Mouse (Mus musculus): Measurements from ENCODE around the gene Phyhd1.

The Phyhd1 gene

GRCm38 (mm10) chr2:30256616-30257350 lies 9.2 kb upstream of the Phyhd1 start:
- DNase-seq (ENCODE audit: low read depth, low spot score), result no peak

- no peak for DNase-seq (ENCODE audit: low read depth, low spot score)
These were observed 8.1 kb upstream of the Phyhd1 start for GRCm38 (mm10) chr2:30257699-30258460.

- DNase-seq (ENCODE audit: low read depth, low spot score), result peak; percentile 39
These were observed 7.4 kb upstream of the Phyhd1 start for GRCm38 (mm10) chr2:30258600-30258999.

GRCm38 (mm10) chr2:30259131-30260064 lies 6.6 kb upstream of the Phyhd1 start:
- DNase-seq (ENCODE audit: low read depth, low spot score), result no peak

GRCm38 (mm10) chr2:30261064-30261736 lies 4.8 kb upstream of the Phyhd1 start:
- DNase-seq (ENCODE audit: low read depth, low spot score), result peak; percentile 55

GRCm38 (mm10) chr2:30261921-30262839 lies 3.8 kb upstream of the Phyhd1 start:
- DNase-seq (ENCODE audit: low read depth, low spot score), result no peak

- no peak for DNase-seq (ENCODE audit: low read depth, low spot score)
These were observed 3.1 kb upstream of the Phyhd1 start for GRCm38 (mm10) chr2:30262840-30263441.

GRCm38 (mm10) chr2:30263811-30264210 lies 2.2 kb upstream of the Phyhd1 start:
- DNase-seq (ENCODE audit: low read depth, low spot score), result no peak

- no peak for DNase-seq (ENCODE audit: low read depth, low spot score)
These were observed 1.1 kb upstream of the Phyhd1 start for GRCm38 (mm10) chr2:30264671-30265519.

- DNase-seq (ENCODE audit: low read depth, low spot score), result peak; percentile 86
These were observed 464 bp downstream of the Phyhd1 start for GRCm38 (mm10) chr2:30266392-30266941.

- no peak for DNase-seq (ENCODE audit: low read depth, low spot score)
These were observed 1.5 kb downstream of the Phyhd1 start for GRCm38 (mm10) chr2:30267466-30267865.

- DNase-seq (ENCODE audit: low read depth, low spot score), result no peak
These were observed 2.4 kb downstream of the Phyhd1 start for GRCm38 (mm10) chr2:30268371-30268770.

- DNase-seq (ENCODE audit: low read depth, low spot score), result no peak
These were observed 3.4 kb downstream of the Phyhd1 start for GRCm38 (mm10) chr2:30269241-30269990.

- DNase-seq (ENCODE audit: low read depth, low spot score), result peak; percentile 78
These were observed 4.1 kb downstream of the Phyhd1 start for GRCm38 (mm10) chr2:30270134-30270533.

- DNase-seq (ENCODE audit: low read depth, low spot score), result no peak
These were observed 14.7 kb downstream of the Phyhd1 start, which contains the start of gene Gm28038 for GRCm38 (mm10) chr2:30280743-30281142. TSS of gene Gm28038 (plus strand) at chr2:30281043.

GRCm38 (mm10) chr2:30281651-30282050 lies 15.6 kb downstream of the Phyhd1 start:
- no peak for DNase-seq (ENCODE audit: low read depth, low spot score)

- DNase-seq (ENCODE audit: low read depth, low spot score), result no peak
These were observed 17.2 kb downstream of the Phyhd1 start for GRCm38 (mm10) chr2:30283193-30283592.

- no peak for DNase-seq (ENCODE audit: low read depth, low spot score)
These were observed 19.0 kb downstream of the Phyhd1 start for GRCm38 (mm10) chr2:30285004-30285403.

Data from R1 (cell line).